Mouse (Mus musculus) thymus, adult 2 months (tissue): ENCODE data around the gene Jarid2. TPM values are rescaled to one million over a fixed set of nuclear protein-coding genes. Genes with fewer than 3 reads are reported as not detected.

ENCODE experiments used
- DNase-seq: peaks from one replicate; pipeline ENCODE4 v3.0.0; 2021
- H3K27ac ChIP-seq: fragments of 200-500 bp; 2 replicates; pipeline ENCODE4 v1.5.1; 2012; ENCODE audit warnings: low read length, control low read depth; ENCODE audit not compliant: control insufficient read depth, insufficient read depth
- H3K27me3 ChIP-seq: fragments of 200-500 bp; 2 replicates; pipeline ENCODE4 v1.6.1; 2012; ENCODE audit warnings: mild to moderate bottlenecking, low read length, moderate library complexity, mixed read lengths; ENCODE audit not compliant: control insufficient read depth, insufficient read depth
- H3K36me3 ChIP-seq: fragments of 200-500 bp; 2 replicates; pipeline ENCODE4 v1.6.1; 2012; ENCODE audit warnings: mild to moderate bottlenecking, low read length, moderate library complexity; ENCODE audit not compliant: control insufficient read depth, insufficient read depth
- H3K4me1 ChIP-seq: fragments of 200-500 bp; replicated peaks from 2 replicates; pipeline ENCODE4 v1.6.1; 2012; ENCODE audit warnings: low read length; ENCODE audit not compliant: control insufficient read depth, insufficient read depth
- H3K4me3 ChIP-seq: fragments of 200-500 bp; 2 replicates; pipeline ENCODE4 v1.5.1; 2012; ENCODE audit warnings: mild to moderate bottlenecking, low read length, control low read depth, moderate library complexity; ENCODE audit not compliant: control insufficient read depth, insufficient read depth
- CTCF ChIP-seq: fragments of 200-500 bp; IDR thresholded peaks from 2 replicates; pipeline ENCODE4 v1.5.1; 2012; ENCODE audit warnings: mild to moderate bottlenecking, control low read depth, low read length, moderate library complexity, borderline replicate concordance; ENCODE audit not compliant: control insufficient read depth, poor library complexity, insufficient read depth; ENCODE audit errors: extremely low read depth
- POLR2A ChIP-seq: fragments of 200-500 bp; IDR thresholded peaks from 2 replicates; pipeline ENCODE4 v1.6.1; 2012; ENCODE audit warnings: mild to moderate bottlenecking, low read length, control low read depth, moderate library complexity; ENCODE audit not compliant: control insufficient read depth, poor library complexity, insufficient read depth; ENCODE audit errors: extremely low read depth
- WGBS: fragments of 180-500 bp; shearing (Covaris S2); methylation state at CpG from one replicate; pipeline ENCODE4 v1.1.7; 2018; 5-methylcytosine and 5-hydroxymethylcytosine counted together
- polyA plus RNA-seq: library from polyadenylated mRNA; depleted of rRNA; stranded (reverse); fragments of >200 nt; gene quantifications from 2 replicates; pipeline ENCODE4 v1.2.3, GENCODE M21; 2012

Jarid2 gene
- polyA plus RNA-seq, 1 experiment, result 23.7 TPM

- under 1% methylated on average over 4 of the region's 4 CpGs for WGBS
- Histone ChIP-seq H3K4me1 (peaks cover 2% of the 10 kb centered on the region), H3K36me3 (no peaks in the 10 kb centered on the region), H3K27me3 (no peaks in the 10 kb centered on the region), H3K4me3 (no peak overlapping the region), H3K27ac (no peak overlapping the region)
- TF ChIP-seq POLR2A (no peak), CTCF (no peak)
- peak; percentile 43 for DNase-seq
Measured at GRCm38 (mm10) chr13:44819400-44819799, 90.1 kb downstream of the Jarid2 start.

DNA sequence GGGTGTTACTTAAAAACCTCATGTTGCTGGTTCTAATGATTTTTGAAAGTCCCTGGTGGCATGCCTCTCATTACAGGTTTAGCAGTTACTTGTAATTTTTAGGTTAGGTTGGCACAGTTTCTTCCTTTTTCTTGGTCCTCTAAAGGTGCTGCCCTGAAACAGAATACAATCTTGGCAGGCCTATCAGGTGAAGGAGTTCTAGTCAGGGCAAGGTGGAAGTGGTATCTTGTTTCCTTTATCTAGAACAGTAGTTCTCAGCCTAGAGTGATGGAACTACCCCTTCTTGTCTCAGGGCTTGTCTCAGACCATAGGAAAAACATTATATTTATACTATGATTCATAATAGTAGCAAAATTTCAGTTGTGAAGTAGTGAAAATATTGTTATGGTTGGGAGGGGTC is 93.3 kb downstream of the Jarid2 start:
- Histone ChIP-seq H3K36me3 (no peaks in the 10 kb centered on the region), H3K27ac (no peak overlapping the region), H3K4me3 (no peak overlapping the region), H3K4me1 (peaks cover 2% of the 10 kb centered on the region), H3K27me3 (no peaks in the 10 kb centered on the region)
- no peak for DNase-seq
- TF ChIP-seq POLR2A, result no peak

DNA sequence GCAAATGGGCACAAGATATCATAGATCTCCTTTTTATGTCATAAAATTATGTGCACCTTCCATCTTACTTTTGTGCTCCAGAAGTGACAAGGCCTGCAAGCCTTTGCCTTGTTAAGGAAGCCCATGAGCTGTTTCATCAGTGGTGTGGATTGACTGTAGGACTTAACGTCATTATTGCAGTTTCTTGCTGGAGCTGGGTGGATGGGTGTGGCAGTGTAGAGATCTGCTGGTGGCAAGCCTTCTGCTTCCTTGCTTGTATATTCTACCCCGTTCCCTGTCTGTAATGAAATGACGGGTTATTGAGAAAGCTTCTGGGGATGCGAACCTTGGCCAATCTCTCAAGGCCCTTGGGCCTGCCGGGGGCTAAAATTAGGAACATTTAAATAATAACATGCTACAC is 99.6 kb downstream of the Jarid2 start:
- Histone ChIP-seq H3K4me3 (no peak overlapping the region), H3K4me1 (no peaks in the 10 kb centered on the region), H3K36me3 (no peaks in the 10 kb centered on the region), H3K27me3 (no peaks in the 10 kb centered on the region), H3K27ac (no peak overlapping the region)
- TF ChIP-seq CTCF, result no peak
- TF ChIP-seq POLR2A, result no peak
- WGBS, result 96% methylated on average over 5 of the region's 5 CpGs
- no peak for DNase-seq

DNA sequence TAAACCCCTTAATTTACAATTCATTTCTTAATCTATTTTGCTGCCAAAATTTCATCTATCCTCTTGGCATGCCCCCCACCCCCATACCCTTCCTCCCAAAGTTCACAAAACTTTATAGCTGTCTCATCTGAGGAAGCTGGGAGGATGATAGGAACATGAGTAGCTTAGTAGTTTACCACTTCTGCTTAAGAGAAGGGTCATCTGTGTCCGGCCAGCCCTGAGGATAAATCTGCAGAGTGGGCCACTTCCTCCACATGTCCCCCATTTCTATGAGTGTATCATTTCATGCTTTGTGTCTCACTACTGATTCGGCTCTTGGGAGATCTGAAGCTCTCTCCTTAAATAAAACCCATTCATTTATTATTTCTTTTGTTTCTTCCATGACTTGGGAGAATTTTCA is 102.8 kb downstream of the Jarid2 start:
- Histone ChIP-seq H3K27ac (no peak overlapping the region), H3K4me1 (no peaks in the 10 kb centered on the region), H3K36me3 (no peaks in the 10 kb centered on the region), H3K4me3 (no peak overlapping the region), H3K27me3 (no peaks in the 10 kb centered on the region)
- no peak for DNase-seq
- 91% methylated on average over 2 of the region's 2 CpGs for WGBS
- TF ChIP-seq POLR2A, result no peak
- no peak for TF ChIP-seq CTCF

DNA sequence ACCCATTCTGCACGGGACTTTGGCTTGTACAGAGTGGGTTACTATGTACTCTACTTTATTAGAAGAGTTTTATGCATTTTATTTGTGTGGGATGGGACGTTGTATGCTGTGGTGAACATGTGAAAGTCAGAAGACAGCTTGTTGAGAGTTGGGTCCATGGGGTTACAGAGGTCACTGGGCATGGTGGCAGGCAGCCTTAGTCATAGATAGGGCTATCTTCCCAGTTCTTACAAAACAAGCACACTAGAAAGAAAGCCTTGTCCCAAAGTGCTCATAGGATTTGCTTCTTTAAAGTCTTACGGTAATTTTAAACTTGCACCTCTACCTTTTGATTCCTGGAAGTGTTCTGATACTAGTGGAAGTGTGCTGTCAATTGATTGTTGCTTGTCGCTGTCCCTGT is 103.6 kb downstream of the Jarid2 start:
- Histone ChIP-seq H3K27me3 (no peaks in the 10 kb centered on the region), H3K36me3 (no peaks in the 10 kb centered on the region)
- 94% methylated on average over 4 of the region's 4 CpGs for WGBS

GRCm38 (mm10) chr13:44833353-44833752 is 104.1 kb downstream of the Jarid2 start:
- Histone ChIP-seq H3K36me3 (no peaks in the 10 kb centered on the region), H3K4me3 (no peak overlapping the region), H3K27me3 (no peaks in the 10 kb centered on the region), H3K4me1 (no peaks in the 10 kb centered on the region), H3K27ac (no peak overlapping the region)
- peak; percentile 27 for DNase-seq
- WGBS, result 59% methylated on average over 3 of the region's 3 CpGs
- no peak for TF ChIP-seq POLR2A
- no peak for TF ChIP-seq CTCF

More for the DNA sequence above, 103.6 kb downstream of the Jarid2 start:
- no peak overlapping the region for H3K4me3 ChIP-seq
- H3K27ac ChIP-seq, result no peak overlapping the region
- TF ChIP-seq CTCF, result no peak
- no peak for TF ChIP-seq POLR2A
- DNase-seq, result no peak
- no peaks in the 10 kb centered on the region for H3K4me1 ChIP-seq

DNA sequence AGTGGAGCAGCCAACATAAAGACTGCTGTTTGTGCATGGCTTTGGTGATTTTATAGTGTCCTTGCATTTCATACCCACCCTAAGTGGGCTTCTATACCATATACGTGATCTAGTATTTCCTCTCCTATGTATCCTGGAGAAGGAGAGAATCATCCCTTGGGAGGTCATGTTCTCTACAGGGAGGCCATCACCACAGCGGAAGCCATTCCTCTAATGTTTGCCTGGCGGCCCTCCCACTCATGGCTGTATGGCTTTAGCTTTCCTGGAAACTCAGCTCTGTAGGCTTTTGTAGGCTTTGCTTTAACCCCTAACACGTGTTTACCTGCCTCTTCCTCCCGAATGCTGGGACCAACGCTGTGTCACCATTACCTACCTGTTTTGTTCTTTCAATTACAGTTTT is 108.2 kb downstream of the Jarid2 start:
- H3K4me3 ChIP-seq, result no peak overlapping the region
- H3K27ac ChIP-seq, result no peak overlapping the region
- no peak for DNase-seq
- 97% methylated on average over 6 of the region's 6 CpGs for WGBS
- H3K36me3 ChIP-seq, result no peaks in the 10 kb centered on the region
- H3K27me3 ChIP-seq, result no peaks in the 10 kb centered on the region
- TF ChIP-seq CTCF (no peak), POLR2A (no peak)
- no peaks in the 10 kb centered on the region for H3K4me1 ChIP-seq
